ENCODE assay signal across 10 mouse cellular contexts in the genomic region with DNA sequence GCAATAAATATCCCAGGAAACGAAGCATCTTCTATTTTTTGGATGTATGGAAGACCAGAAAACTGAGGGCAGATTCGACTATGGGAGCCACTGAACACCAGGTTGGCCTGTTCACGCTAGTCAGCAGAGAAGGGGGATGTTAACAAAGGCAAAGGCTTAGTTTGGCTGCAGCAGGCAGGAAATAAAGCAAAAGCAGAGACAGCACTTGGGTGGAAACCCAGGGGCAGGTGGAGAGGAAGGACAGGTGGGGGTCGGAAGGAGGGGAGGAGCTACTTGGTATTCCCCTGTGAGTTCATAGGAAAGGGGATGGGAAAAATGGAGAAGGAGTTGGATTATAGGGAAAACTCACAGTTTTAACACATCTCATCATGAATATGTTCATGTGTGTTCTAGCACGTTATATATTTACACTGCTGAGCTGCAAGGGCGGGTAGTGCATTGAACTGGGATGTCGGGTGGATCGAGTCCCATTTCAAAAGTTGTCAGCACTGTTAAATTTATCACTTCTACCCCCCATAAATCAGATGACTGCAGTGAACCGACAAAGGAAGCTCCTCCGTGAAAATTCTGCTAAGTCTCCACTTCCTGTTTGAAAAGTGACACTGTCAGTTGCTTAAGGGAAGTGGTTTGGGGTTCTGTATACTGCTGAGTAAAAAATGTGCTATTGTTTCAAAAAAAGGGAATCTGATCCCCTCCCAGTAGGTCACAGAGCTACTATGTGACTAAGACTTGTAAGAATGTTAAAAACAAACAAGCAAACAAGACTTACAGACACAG. TPM values are rescaled to one million over a fixed set of nuclear protein-coding genes. Genes with fewer than 3 reads are reported as not detected.
A peak's percentile ranks its signal among the peaks of the same experiment; 100 is the strongest.
DNase-seq lines count a peak whose midpoint lies in the region; ATAC-seq and TF ChIP-seq lines count a peak whose summit lies in the region.
"Had no signal": no experiment of that assay in that cellular context is flagged by ENCODE, and none has a peak within 500 bp of the region (broad histone marks: within the 10 kb centered on the region; RNA-seq: fewer than 3 reads in every experiment).

No protein-coding gene starts in this region.

- TF ChIP-seq POLR2A in liver, adult 2 months (IDR thresholded peaks at IDR 0.05; ENCODE audit: extremely low read depth, insufficient read depth, low read length) = no peak

- H3K27me3 ChIP-seq in liver, adult 2 months (ENCODE audit: control insufficient read depth, insufficient read depth, low read length) = no peaks in the 10 kb centered on the region
- H3K27me3 ChIP-seq in kidney, postnatal 0 days (ENCODE audit: insufficient read depth, low read length) = no peaks in the 10 kb centered on the region
- H3K27me3 ChIP-seq in stomach, postnatal 0 days (ENCODE audit: control insufficient read depth, insufficient read depth, low read length) = no peaks in the 10 kb centered on the region
- H3K27me3 ChIP-seq in midbrain, embryonic 11.5 days (ENCODE audit: control insufficient read depth, insufficient read depth, low read length) = no peaks in the 10 kb centered on the region

- H3K4me3 ChIP-seq in liver, adult 2 months (ENCODE audit: insufficient read depth, low read depth, low read length) = no peak overlapping the region
- H3K4me3 ChIP-seq in kidney, postnatal 0 days (replicated peaks; ENCODE audit: low read depth, low read length) = no peak overlapping the region
- H3K4me3 ChIP-seq in stomach, postnatal 0 days (ENCODE audit: low read depth, low read length) = no peak overlapping the region
- H3K4me3 ChIP-seq in midbrain, embryonic 11.5 days (ENCODE audit: low read depth, low read length) = no peak overlapping the region

- H3K4me2 ChIP-seq in kidney, postnatal 0 days (ENCODE audit: low read length) = peak overlapping the region; percentile 23; the same call in 1 of the 2 replicates
- no peak overlapping the region for H3K4me2 ChIP-seq in stomach, postnatal 0 days (replicated peaks; ENCODE audit: low read depth)
- H3K4me2 ChIP-seq in midbrain, embryonic 11.5 days = no peak overlapping the region

- WGBS in liver, adult 2 months = 42% methylated on average over 10 of the region's 10 CpGs
- 16% methylated on average over 10 of the region's 10 CpGs for WGBS in kidney, postnatal 0 days
- WGBS in stomach, postnatal 0 days = 27% methylated on average over 10 of the region's 10 CpGs
- WGBS in midbrain, embryonic 11.5 days = 67% methylated on average over 10 of the region's 10 CpGs

- no peaks in the 10 kb centered on the region for H3K36me3 ChIP-seq in liver, adult 2 months (ENCODE audit: control insufficient read depth, insufficient read depth, low read length)
- no peaks in the 10 kb centered on the region for H3K36me3 ChIP-seq in kidney, postnatal 0 days (ENCODE audit: insufficient read depth, low read length)
- no peaks in the 10 kb centered on the region for H3K36me3 ChIP-seq in stomach, postnatal 0 days (ENCODE audit: control insufficient read depth, insufficient read depth, low read length)
- no peaks in the 10 kb centered on the region for H3K36me3 ChIP-seq in midbrain, embryonic 11.5 days (ENCODE audit: control insufficient read depth, insufficient read depth, low read length)

- no peak for TF ChIP-seq CTCF in liver, adult 2 months (IDR thresholded peaks at IDR 0.05; ENCODE audit: low read depth, low read length)
- TF ChIP-seq CTCF in kidney, postnatal 0 days (IDR thresholded peaks at IDR 0.05; ENCODE audit: low read depth) = no peak
- no peak for TF ChIP-seq CTCF in stomach, postnatal 0 days (IDR thresholded peaks at IDR 0.05; ENCODE audit: low read depth)

- peak; percentile 91 for ATAC-seq in activated CD4-positive, CD25-positive, alpha-beta regulatory T cell, adult 4 months
- peak; percentile 71; the same call in 1 of the 2 replicates for ATAC-seq in kidney, postnatal 0 days (replicated peaks; ENCODE audit: low FRiP score, low read depth)
- ATAC-seq in stomach, postnatal 0 days (ENCODE audit: low FRiP score, low TSS enrichment) = peak; percentile 51; the same call in 1 of the 2 replicates
- ATAC-seq in midbrain, embryonic 11.5 days (ENCODE audit: low FRiP score) = no peak
- ATAC-seq: forebrain, embryonic 16.5 days had no signal

- H3K79me2 ChIP-seq in liver, adult 2 months (ENCODE audit: control insufficient read depth, insufficient read depth, low read length) = no peaks in the 10 kb centered on the region

- no peaks in the 10 kb centered on the region for H3K9me3 ChIP-seq in kidney, postnatal 0 days (replicated peaks; ENCODE audit: low read length)
- no peaks in the 10 kb centered on the region for H3K9me3 ChIP-seq in stomach, postnatal 0 days (ENCODE audit: control insufficient read depth, low read length)
- no peaks in the 10 kb centered on the region for H3K9me3 ChIP-seq in midbrain, embryonic 11.5 days (ENCODE audit: control insufficient read depth, low read length)

- peak overlapping the region; percentile 40 for H3K27ac ChIP-seq in liver, adult 2 months (replicated peaks; ENCODE audit: insufficient read depth, low read depth, low read length)
- 0 out of 2 replicates have a peak overlapping the region, but pooled peaks have one; percentile 64 for H3K27ac ChIP-seq in kidney, postnatal 0 days
- peak overlapping the region; percentile 40; the same call in 1 of the 2 replicates for H3K27ac ChIP-seq in stomach, postnatal 0 days (replicated peaks)
- H3K27ac ChIP-seq in midbrain, embryonic 11.5 days (ENCODE audit: low read depth, low read length) = no peak overlapping the region

- peak; percentile 56 for DNase-seq in liver, adult 2 months (ENCODE audit: extremely low read depth, low read depth, low spot score)
- no peak for DNase-seq in liver
- DNase-seq in kidney, postnatal 0 days (ENCODE audit: low spot score) = peak; percentile 82
- DNase-seq in stomach, postnatal 0 days (ENCODE audit: low spot score) = no peak
- DNase-seq in midbrain, embryonic 11.5 days (ENCODE audit: low spot score, missing footprints) = no peak
- DNase-seq in yolk sac, embryonic 10.5 days (ENCODE audit: low spot score) = no peak
- no peak for DNase-seq in urinary bladder, postnatal 10 days (ENCODE audit: low spot score)
- DNase-seq: adrenal gland, postnatal 10 days had no signal

- no peak for TF ChIP-seq EP300 in stomach, postnatal 0 days (optimal IDR thresholded peaks at IDR 0.05)

- H3K4me1 ChIP-seq in liver, adult 2 months (ENCODE audit: control insufficient read depth, insufficient read depth, low read length) = peaks cover 1% of the 10 kb centered on the region; the same call in 1 of the 2 replicates
- peaks cover 2% of the 10 kb centered on the region; the same call in 1 of the 2 replicates for H3K4me1 ChIP-seq in kidney, postnatal 0 days (replicated peaks; ENCODE audit: insufficient read depth, low read length)
- peaks cover 3% of the 10 kb centered on the region; the same call in 1 of the 2 replicates for H3K4me1 ChIP-seq in stomach, postnatal 0 days (replicated peaks; ENCODE audit: control insufficient read depth, insufficient read depth)
- H3K4me1 ChIP-seq in midbrain, embryonic 11.5 days (ENCODE audit: control insufficient read depth, insufficient read depth, low read length) = no peaks in the 10 kb centered on the region

- H3K9ac ChIP-seq in liver, adult 2 months (ENCODE audit: low read depth, low read length) = no peak overlapping the region
- H3K9ac ChIP-seq in kidney, postnatal 0 days (ENCODE audit: low read depth, low read length) = no peak overlapping the region
- no peak overlapping the region for H3K9ac ChIP-seq in stomach, postnatal 0 days (ENCODE audit: low read length)
- no peak overlapping the region for H3K9ac ChIP-seq in midbrain, embryonic 11.5 days (ENCODE audit: low read length)

RNA-seq across cellular contexts. Expression of gene Slc9a9, which starts 21.8 kb away (rescaled TPM):
- total RNA-seq in liver, adult 2 months (2014; rRNA removed) = 5.9 and 6.0 TPM in 2 replicates
- 1.1 and 1.7 TPM in 2 replicates for polyA plus RNA-seq in liver, adult 2 months (2012; rRNA removed)
- polyA plus RNA-seq in activated CD4-positive, CD25-positive, alpha-beta regulatory T cell, adult 4 months (2017; shearing (Covaris generic)) = 10 to 100 TPM; 36.7 to 43.0 TPM
- polyA plus RNA-seq in kidney, postnatal 0 days (2015; fragmentation: Nextera tagmentation; extraction: Ambion mirVana) = 2.6 and 2.7 TPM in 2 replicates
- polyA plus RNA-seq in stomach, postnatal 0 days (2015; fragmentation: Nextera tagmentation; extraction: Ambion mirVana) = 3.4 and 3.8 TPM in 2 replicates
- polyA plus RNA-seq in midbrain, embryonic 11.5 days (2014; fragmentation: Nextera tagmentation; extraction: Ambion mirVana) = 3.3 TPM in 2 replicates

Comparison
In these comparisons a context has a peak if more than half of its experiments do, and no peak if none do; other contexts are left out.
1. DNase-seq: peak in liver, adult 2 months (single experiment) and kidney, postnatal 0 days (single experiment); none in liver (single experiment), stomach, postnatal 0 days (single experiment), midbrain, embryonic 11.5 days (single experiment), yolk sac, embryonic 10.5 days (single experiment) and urinary bladder, postnatal 10 days (single experiment).